Mouse (Mus musculus) limb, embryonic 14.5 days (tissue): ENCODE data around the gene Dffa. TPM values are rescaled to one million over a fixed set of nuclear protein-coding genes. Genes with fewer than 3 reads are reported as not detected.
A peak's percentile ranks its signal among the peaks of the same experiment; 100 is the strongest.
"Not testable (repeated sequence)": the region's sequence is repeated elsewhere in the genome, so short reads cannot be mapped to it uniquely, and the experiment has no call there.

ENCODE experiments used
- ATAC-seq: fragments of 200-750 bp; cut with Nextera tagmentation; 2 replicates; pipeline ENCODE4 v1.8.0; 2017; ENCODE audit warnings: low read depth, moderate number of reproducible peaks, moderate TSS enrichment; ENCODE audit not compliant: low FRiP score
- DNase-seq: peaks from one replicate; pipeline ENCODE4 v3.0.0-alpha.2; 2015; ENCODE audit warnings: low spot score
- H3K27ac ChIP-seq: fragments of 300-500 bp; sonication (generic); replicated peaks from 2 replicates; pipeline ENCODE4 v1.5.1; 2014; ENCODE audit warnings: low read depth, mild to moderate bottlenecking, low read length, moderate library complexity, mixed read lengths
- H3K27me3 ChIP-seq: fragments of 300-500 bp; sonication (generic); 2 replicates; pipeline ENCODE4 v1.6.1; 2014; ENCODE audit warnings: low read length, mixed read lengths; ENCODE audit not compliant: control insufficient read depth, insufficient read depth
- H3K36me3 ChIP-seq: fragments of 300-500 bp; sonication (generic); 2 replicates; pipeline ENCODE4 v1.6.1; 2014; ENCODE audit warnings: mild to moderate bottlenecking, low read length, moderate library complexity, mixed read lengths; ENCODE audit not compliant: control insufficient read depth, insufficient read depth
- H3K4me1 ChIP-seq: fragments of 300-500 bp; sonication (generic); 2 replicates; pipeline ENCODE4 v1.6.1; 2014; ENCODE audit warnings: antibody characterized with exemption, low read length, mixed read lengths; ENCODE audit not compliant: control insufficient read depth, insufficient read depth
- H3K4me2 ChIP-seq: fragments of 300-500 bp; sonication (generic); replicated peaks from 2 replicates; pipeline ENCODE4 v1.6.1; 2014; ENCODE audit warnings: low read depth, mild to moderate bottlenecking, low read length, moderate library complexity; ENCODE audit not compliant: severe bottlenecking
- H3K4me3 ChIP-seq: fragments of 300-500 bp; sonication (generic); replicated peaks from 2 replicates; pipeline ENCODE4 v1.5.1; 2014; ENCODE audit warnings: low read length
- H3K9ac ChIP-seq: fragments of 300-500 bp; sonication (generic); 2 replicates; pipeline ENCODE4 v1.6.1; 2014; ENCODE audit warnings: mild to moderate bottlenecking, low read depth, low read length, moderate library complexity; ENCODE audit not compliant: severe bottlenecking
- H3K9me3 ChIP-seq: fragments of 300-500 bp; sonication (generic); 2 replicates; pipeline ENCODE4 v1.6.1; 2016; ENCODE audit warnings: low read length; ENCODE audit not compliant: control insufficient read depth
- POLR2A ChIP-seq: fragments of 200-500 bp; IDR thresholded peaks from 2 replicates; pipeline ENCODE4 v1.8.0; 2012; ENCODE audit warnings: inconsistent platforms, mild to moderate bottlenecking, moderate library complexity, borderline replicate concordance; ENCODE audit not compliant: insufficient read depth, insufficient read length; ENCODE audit errors: extremely low read depth
- WGBS: fragments of 180-500 bp; shearing (Covaris S2); extraction: QIAGEN DNeasy Blood & Tissue Kit; methylation state at CpG from one replicate; pipeline ENCODE4 v1.1.7; 2014; 5-methylcytosine and 5-hydroxymethylcytosine counted together
- polyA plus RNA-seq, 2 experiments: library from polyadenylated mRNA; depleted of rRNA in 1 of 2; stranded (reverse) in 1 of 2; unstranded in 1 of 2; fragments of >200 nt; fragmentation: Nextera tagmentation in 1 of 2; extraction: Ambion mirVana in 1 of 2; gene quantifications; 2 replicates each; pipeline versions ENCODE4 v1.2.1 to v1.2.3; 2012 to 2014

Dffa gene
- polyA plus RNA-seq, 2 experiments, result 27.6 to 31.9 TPM

DNA sequence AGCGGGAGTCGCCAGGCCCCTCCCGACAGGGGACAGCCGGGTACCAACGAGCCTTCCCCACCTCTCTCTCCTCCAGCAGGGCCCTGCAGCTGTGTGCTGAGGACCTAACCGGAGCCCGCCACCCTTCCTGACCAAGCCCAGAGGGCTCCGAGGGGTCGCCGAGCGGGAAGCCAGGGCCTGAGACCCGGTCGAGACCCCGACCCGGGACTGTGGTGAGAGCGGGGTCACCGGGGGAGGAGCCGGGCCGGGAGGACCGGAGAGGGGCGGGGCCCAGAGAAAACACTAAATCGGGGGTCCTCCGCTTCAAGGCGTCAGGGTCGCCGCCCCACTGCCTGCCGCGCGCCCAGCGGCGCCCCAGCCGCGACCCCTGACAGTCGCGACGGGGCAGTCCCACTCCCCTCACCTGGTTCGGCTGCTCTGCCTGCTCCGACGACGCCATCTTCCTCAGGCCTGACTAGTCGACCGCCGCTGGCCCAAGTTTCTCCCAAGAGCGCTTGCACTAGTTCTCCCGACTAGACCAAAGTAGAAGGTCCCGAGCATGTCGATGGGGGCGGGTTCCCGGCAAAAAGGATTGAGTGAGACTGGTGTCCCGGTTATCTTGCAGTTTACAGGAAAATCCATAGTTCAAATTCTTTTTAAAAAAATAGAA lies 4.5 kb upstream of the Dffa start, which contains the start of gene Pex14:
Gene Pex14, minus strand, starts transcription at position 508 of the 649 bp plus-strand sequence.
- no peaks in the 10 kb centered on the region for H3K9me3 ChIP-seq
- peak within 1 kb of the TSS; percentile 65 for H3K27ac ChIP-seq
- peak; percentile 87 for ATAC-seq
- WGBS, result under 1% methylated on average over 40 of the region's 50 CpGs
- H3K4me1 ChIP-seq, result peaks cover 11% of the 10 kb centered on the region; the same call in 1 of the 2 replicates
- H3K4me2 ChIP-seq, result peak within 1 kb of the TSS; percentile 75
- peak; percentile 94 for DNase-seq
- no peaks in the 10 kb centered on the region for H3K36me3 ChIP-seq
- peak within 1 kb of the TSS; percentile 88 for H3K9ac ChIP-seq
- H3K4me3 ChIP-seq, result peak within 1 kb of the TSS; percentile 99
- no peaks in the 10 kb centered on the region for H3K27me3 ChIP-seq
- peak; percentile 71; the same call in 1 of the 2 replicates for TF ChIP-seq POLR2A

DNA sequence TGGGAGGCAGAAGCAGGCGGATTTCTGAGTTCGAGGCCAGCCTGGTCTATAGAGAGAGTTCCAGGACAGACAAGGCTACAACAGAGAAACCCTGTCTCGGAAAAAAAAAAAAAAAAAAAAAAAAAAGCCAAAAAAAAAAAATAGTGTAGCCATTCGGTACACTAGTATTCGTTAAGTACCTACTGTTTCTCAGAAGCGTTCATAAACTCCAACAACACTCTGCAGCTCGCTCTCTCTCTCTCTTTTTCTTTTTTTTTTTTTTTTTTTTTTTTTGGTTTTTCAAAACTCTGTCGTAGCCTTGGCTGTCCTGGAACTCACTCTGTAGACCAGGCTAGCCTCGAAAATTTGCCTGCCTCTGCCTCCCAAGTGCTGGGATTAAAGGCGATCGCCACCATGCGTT lies 3.5 kb upstream of the Dffa start:
- not testable (repeated sequence) for DNase-seq, H3K36me3 ChIP-seq, H3K27me3 ChIP-seq, ATAC-seq, H3K27ac ChIP-seq, H3K9me3 ChIP-seq, H3K9ac ChIP-seq, H3K4me3 ChIP-seq
- 86% methylated on average over 12 of the region's 12 CpGs for WGBS
- H3K4me1 ChIP-seq, result peaks cover 16% of the 10 kb centered on the region
- peak overlapping the region; percentile 50; the same call in 1 of the 2 replicates for H3K4me2 ChIP-seq

DNA sequence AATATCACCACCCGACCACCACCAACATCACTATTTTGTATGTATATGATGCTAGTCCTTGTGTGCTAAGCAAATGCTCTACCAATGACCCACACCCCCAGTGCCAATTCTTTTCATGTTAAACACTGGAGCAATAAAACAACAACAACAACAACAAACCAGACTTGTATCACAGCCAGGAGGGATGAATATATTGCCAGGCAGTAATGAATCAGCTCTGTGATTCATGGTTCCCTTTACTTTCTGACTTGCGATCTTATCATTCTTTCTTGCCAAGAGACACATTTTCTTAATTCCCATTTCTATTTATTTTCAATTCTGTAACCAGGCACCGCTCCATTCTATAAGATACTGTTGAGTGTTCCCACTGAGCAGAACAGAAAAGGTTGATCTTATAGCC lies 2.5 kb upstream of the Dffa start:
- Histone ChIP-seq H3K36me3 (no peaks in the 10 kb centered on the region), H3K27me3 (no peaks in the 10 kb centered on the region), H3K9ac (no peak overlapping the region), H3K4me1 (peaks cover 16% of the 10 kb centered on the region), H3K9me3 (no peaks in the 10 kb centered on the region), H3K4me3 (no peak overlapping the region), H3K27ac (no peak overlapping the region), H3K4me2 (no peak overlapping the region)
- WGBS, result 82% methylated on average over 3 of the region's 3 CpGs
- no peak for ATAC-seq
- no peak for DNase-seq
- TF ChIP-seq POLR2A, result no peak

DNA sequence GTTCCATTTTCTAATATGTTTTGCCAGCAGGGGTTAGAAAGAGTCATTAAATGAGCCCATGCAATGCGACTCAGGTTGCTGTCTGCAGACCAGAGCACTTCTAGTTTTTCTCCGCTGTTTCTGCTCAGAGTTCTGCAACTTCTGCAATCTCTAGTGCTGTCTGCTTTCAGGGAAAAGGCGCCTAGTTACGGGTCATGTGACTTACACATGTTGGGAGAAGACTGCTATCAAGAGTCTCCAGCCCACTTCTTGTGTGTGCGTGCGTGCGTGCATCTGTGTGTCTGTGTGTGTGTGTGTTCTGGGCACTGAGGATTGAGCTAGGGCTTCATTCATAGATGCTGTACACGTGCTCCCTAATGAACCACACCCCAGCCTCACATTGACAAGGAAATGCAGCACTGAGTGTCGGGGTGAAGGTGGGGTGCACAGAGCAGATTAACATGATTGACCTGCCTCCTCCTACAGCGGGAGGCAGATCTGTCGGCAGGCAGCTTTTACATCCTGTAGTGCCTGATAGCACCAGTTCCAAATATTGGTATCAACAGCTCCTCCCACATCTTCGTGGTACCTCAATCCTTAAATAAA lies 16.1 kb downstream of the Dffa start:
- not testable (repeated sequence) for H3K9me3 ChIP-seq, DNase-seq, H3K27ac ChIP-seq, H3K4me1 ChIP-seq, H3K36me3 ChIP-seq, H3K27me3 ChIP-seq, H3K9ac ChIP-seq, H3K4me2 ChIP-seq, ATAC-seq, H3K4me3 ChIP-seq
- WGBS, result 77% methylated on average over 12 of the region's 12 CpGs

DNA sequence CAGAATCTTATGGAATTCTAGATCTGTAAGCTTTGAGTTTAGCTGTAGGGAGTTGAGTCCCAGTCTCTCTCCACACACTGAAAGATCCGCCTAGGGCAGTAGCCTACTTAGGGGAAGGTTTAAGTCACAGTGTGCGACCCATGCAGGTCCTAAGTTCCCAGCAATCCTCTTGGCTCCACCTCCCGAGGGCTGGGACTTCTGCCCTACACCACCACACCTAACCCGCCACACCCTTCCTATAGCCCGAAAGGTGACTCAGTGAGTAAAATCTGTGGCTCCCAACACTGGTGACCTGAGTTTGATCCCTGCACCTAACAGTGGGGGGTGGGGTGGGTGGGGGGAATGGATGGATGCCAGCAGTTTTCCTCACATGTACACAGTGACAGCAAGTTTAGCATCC lies 19.5 kb downstream of the Dffa start:
- H3K27ac ChIP-seq, result no peak overlapping the region
- WGBS, result 63% methylated on average over 5 of the region's 5 CpGs
- ATAC-seq, result no peak

More for the DNA sequence above, 19.5 kb downstream of the Dffa start:
- Histone ChIP-seq H3K36me3 (peaks cover 17% of the 10 kb centered on the region), H3K4me1 (peaks cover 2% of the 10 kb centered on the region; the same call in 1 of the 2 replicates), H3K4me3 (no peak overlapping the region), H3K27me3 (no peaks in the 10 kb centered on the region), H3K9ac (no peak overlapping the region), H3K4me2 (no peak overlapping the region), H3K9me3 (no peaks in the 10 kb centered on the region)
- no peak for DNase-seq
- TF ChIP-seq POLR2A, result no peak
